Mouse (Mus musculus) limb, embryonic 14.5 days (tissue): ENCODE measurements at regions not wholly inside any gene's neighbourhood (a gene's known extent, or its start where the extent isn't known, plus 50 kb on each side); places are given as distances from the start of the nearest gene placed in this dataset.
"Not testable (repeated sequence)": the region's sequence is repeated elsewhere in the genome, so short reads cannot be mapped to it uniquely, and the experiment has no call there.

Source experiments
- ATAC-seq: fragments of 200-750 bp; cut with Nextera tagmentation; 2 replicates; pipeline ENCODE4 v1.8.0; 2017; ENCODE audit warnings: low read depth, moderate number of reproducible peaks, moderate TSS enrichment; ENCODE audit not compliant: low FRiP score
- DNase-seq: peaks from one replicate; pipeline ENCODE4 v3.0.0-alpha.2; 2015; ENCODE audit warnings: low spot score
- H3K27ac ChIP-seq: fragments of 300-500 bp; sonication (generic); replicated peaks from 2 replicates; pipeline ENCODE4 v1.5.1; 2014; ENCODE audit warnings: low read depth, mild to moderate bottlenecking, low read length, moderate library complexity, mixed read lengths
- H3K27me3 ChIP-seq: fragments of 300-500 bp; sonication (generic); 2 replicates; pipeline ENCODE4 v1.6.1; 2014; ENCODE audit warnings: low read length, mixed read lengths; ENCODE audit not compliant: control insufficient read depth, insufficient read depth
- H3K36me3 ChIP-seq: fragments of 300-500 bp; sonication (generic); 2 replicates; pipeline ENCODE4 v1.6.1; 2014; ENCODE audit warnings: mild to moderate bottlenecking, low read length, moderate library complexity, mixed read lengths; ENCODE audit not compliant: control insufficient read depth, insufficient read depth
- H3K4me1 ChIP-seq: fragments of 300-500 bp; sonication (generic); 2 replicates; pipeline ENCODE4 v1.6.1; 2014; ENCODE audit warnings: antibody characterized with exemption, low read length, mixed read lengths; ENCODE audit not compliant: control insufficient read depth, insufficient read depth
- H3K4me2 ChIP-seq: fragments of 300-500 bp; sonication (generic); replicated peaks from 2 replicates; pipeline ENCODE4 v1.6.1; 2014; ENCODE audit warnings: low read depth, mild to moderate bottlenecking, low read length, moderate library complexity; ENCODE audit not compliant: severe bottlenecking
- H3K4me3 ChIP-seq: fragments of 300-500 bp; sonication (generic); replicated peaks from 2 replicates; pipeline ENCODE4 v1.5.1; 2014; ENCODE audit warnings: low read length
- H3K9ac ChIP-seq: fragments of 300-500 bp; sonication (generic); 2 replicates; pipeline ENCODE4 v1.6.1; 2014; ENCODE audit warnings: mild to moderate bottlenecking, low read depth, low read length, moderate library complexity; ENCODE audit not compliant: severe bottlenecking
- H3K9me3 ChIP-seq: fragments of 300-500 bp; sonication (generic); 2 replicates; pipeline ENCODE4 v1.6.1; 2016; ENCODE audit warnings: low read length; ENCODE audit not compliant: control insufficient read depth
- POLR2A ChIP-seq: fragments of 200-500 bp; IDR thresholded peaks from 2 replicates; pipeline ENCODE4 v1.8.0; 2012; ENCODE audit warnings: inconsistent platforms, mild to moderate bottlenecking, moderate library complexity, borderline replicate concordance; ENCODE audit not compliant: insufficient read depth, insufficient read length; ENCODE audit errors: extremely low read depth
- WGBS: fragments of 180-500 bp; shearing (Covaris S2); extraction: QIAGEN DNeasy Blood & Tissue Kit; methylation state at CpG from one replicate; pipeline ENCODE4 v1.1.7; 2014; 5-methylcytosine and 5-hydroxymethylcytosine counted together

DNA sequence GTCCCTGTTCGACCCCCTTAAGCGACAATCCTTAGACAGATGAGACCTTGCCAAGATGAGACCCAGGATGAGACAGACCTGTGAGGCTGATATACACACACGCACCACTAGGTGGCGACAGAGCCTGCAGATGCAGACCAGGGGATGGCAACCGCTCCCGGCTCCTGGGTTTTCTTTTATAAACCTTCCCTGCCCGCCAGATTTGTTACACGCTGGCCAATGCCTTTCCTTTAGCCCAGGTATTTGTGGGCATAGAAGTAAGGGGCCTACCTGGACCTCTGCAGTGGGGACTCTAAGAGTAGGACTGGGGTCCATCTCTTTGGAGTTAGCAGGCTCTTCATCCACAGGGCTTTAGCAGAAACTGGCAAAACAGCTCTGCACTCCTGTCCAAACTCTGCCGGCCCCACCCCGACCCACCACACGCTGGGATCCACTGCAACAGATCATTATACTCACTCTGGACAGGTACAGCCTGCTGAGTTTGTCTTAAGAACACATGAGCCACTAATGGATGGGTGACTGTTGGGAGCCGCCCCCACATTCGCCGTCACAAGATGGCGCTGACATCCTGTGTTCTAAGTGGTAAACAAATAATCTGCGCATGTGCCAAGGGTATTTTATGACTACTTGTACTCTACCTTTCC is 390.6 kb downstream of the Sox9 start:
- Histone ChIP-seq H3K4me3 (peak overlapping the region; percentile 49), H3K36me3 (no peaks in the 10 kb centered on the region), H3K4me2 (peak overlapping the region; percentile 57), H3K9ac (peak overlapping the region; percentile 54), H3K27ac (peak overlapping the region; percentile 89), H3K27me3 (no peaks in the 10 kb centered on the region), H3K9me3 (no peaks in the 10 kb centered on the region), H3K4me1 (peaks cover 4% of the 10 kb centered on the region; the same call in 1 of the 2 replicates)
- 0 out of 2 replicates have a peak, but pooled peaks have one; percentile 27 for TF ChIP-seq POLR2A
- 25% methylated on average over 15 of the region's 16 CpGs for WGBS
- DNase-seq (peak; percentile 85), ATAC-seq (peak; percentile 77)

DNA sequence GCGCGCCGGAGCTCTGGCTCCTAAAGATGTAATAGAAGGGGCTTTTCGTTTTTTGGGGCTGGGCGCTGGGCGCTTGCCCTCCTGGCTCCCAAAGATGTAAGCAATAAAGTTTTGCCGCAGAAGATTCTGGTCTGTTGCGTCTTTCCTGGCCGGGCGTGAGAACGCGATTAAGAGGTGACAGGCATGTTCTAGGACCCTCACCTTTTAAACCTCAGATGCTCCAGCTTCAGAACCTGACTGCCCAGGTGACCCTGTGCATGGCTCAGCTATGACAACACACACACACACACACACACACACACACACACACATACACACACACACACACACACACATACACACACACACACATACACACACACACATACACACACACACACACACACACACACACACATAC is 391.3 kb downstream of the Sox9 start:
- Histone ChIP-seq H3K4me3 (peak overlapping the region; percentile 25), H3K4me2 (peak overlapping the region; percentile 35; the same call in 1 of the 2 replicates)
- not testable (repeated sequence) for H3K9me3 ChIP-seq, DNase-seq, H3K36me3 ChIP-seq, ATAC-seq, H3K27ac ChIP-seq, H3K9ac ChIP-seq, H3K27me3 ChIP-seq, H3K4me1 ChIP-seq
- 26% methylated on average over 11 of the region's 12 CpGs for WGBS

DNA sequence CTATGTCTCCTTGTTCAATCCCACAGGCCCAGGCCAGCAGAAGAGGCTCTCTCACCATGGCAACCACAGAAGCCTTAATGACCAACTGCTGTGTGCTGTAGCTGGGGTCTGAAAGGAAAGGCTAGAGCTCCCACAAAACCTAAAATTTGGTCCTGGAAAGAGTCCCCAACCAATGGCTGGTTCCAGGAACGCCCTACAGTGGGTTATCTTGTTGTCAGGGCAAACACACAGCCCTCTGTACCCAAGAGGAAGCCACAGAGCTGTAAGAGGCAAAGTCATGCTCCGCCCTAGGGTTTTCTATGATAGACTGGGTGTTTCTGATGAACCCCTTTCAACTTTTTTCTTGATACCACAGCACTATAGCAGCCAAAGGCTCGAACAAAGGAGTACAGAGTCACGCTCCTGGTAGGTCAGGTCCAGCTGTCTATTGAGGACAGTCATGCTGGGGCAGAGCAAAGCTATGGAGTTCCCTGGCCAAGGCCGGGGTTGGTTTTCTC is 392.0 kb downstream of the Sox9 start:
- 0 out of 2 replicates have a peak overlapping the region, but pooled peaks have one; percentile 19 for H3K27ac ChIP-seq

DNA sequence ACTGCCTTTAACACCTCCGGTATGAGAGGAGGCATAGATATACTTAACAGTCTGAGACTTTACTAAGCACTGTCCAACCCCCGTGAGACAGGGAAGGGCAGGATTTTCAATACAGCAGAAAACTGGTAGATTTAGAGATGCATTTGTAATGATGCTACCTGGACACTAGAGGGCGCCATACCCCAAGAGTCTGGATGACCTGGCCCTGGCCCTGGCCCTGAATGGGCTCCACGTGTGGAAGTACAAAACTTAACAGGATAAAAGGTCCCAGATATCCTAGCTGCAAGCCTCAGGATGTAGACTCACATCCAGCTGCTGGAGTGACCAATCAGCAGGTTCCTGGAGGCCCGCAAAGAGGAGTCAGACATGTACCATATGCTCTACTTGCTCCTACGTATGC is 393.3 kb downstream of the Sox9 start:
- Histone ChIP-seq H3K27me3 (no peaks in the 10 kb centered on the region), H3K9ac (no peak overlapping the region), H3K4me3 (no peak overlapping the region), H3K9me3 (no peaks in the 10 kb centered on the region), H3K4me2 (no peak overlapping the region), H3K36me3 (no peaks in the 10 kb centered on the region), H3K4me1 (peaks cover 3% of the 10 kb centered on the region; the same call in 1 of the 2 replicates), H3K27ac (no peak overlapping the region)
- TF ChIP-seq POLR2A = no peak
- WGBS = 31% methylated on average over 6 of the region's 6 CpGs
- DNase-seq = no peak
- no peak for ATAC-seq

More for the DNA sequence above, 392.0 kb downstream of the Sox9 start:
- Histone ChIP-seq H3K9ac (no peak overlapping the region), H3K36me3 (no peaks in the 10 kb centered on the region), H3K9me3 (no peaks in the 10 kb centered on the region), H3K27me3 (no peaks in the 10 kb centered on the region), H3K4me2 (no peak overlapping the region), H3K4me1 (peaks cover 4% of the 10 kb centered on the region; the same call in 1 of the 2 replicates), H3K4me3 (no peak overlapping the region)
- 74% methylated on average over 5 of the region's 5 CpGs for WGBS
- no peak for ATAC-seq
- DNase-seq = no peak
- no peak for TF ChIP-seq POLR2A

DNA sequence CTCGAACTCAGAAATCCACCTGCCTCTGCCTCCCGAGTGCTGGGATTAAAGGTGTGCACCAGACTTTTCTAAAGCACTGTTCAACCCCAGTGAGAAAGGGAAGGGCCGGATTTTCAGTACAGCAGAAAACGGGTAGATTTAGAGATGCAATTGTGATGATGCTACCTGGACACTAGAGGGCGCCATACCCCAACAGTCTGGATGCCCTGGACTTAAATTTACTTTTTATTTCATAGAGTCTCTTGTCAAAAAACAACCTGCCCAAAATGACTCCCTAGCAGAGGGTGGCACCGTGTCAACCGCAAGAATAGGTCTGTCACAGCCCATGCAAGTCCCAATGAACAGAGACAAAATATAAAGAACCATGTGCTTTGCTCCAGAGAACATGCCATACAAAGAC is 394.2 kb downstream of the Sox9 start:
- Histone ChIP-seq H3K4me1 (peaks cover 1% of the 10 kb centered on the region), H3K4me2 (no peak overlapping the region), H3K36me3 (no peaks in the 10 kb centered on the region), H3K9me3 (no peaks in the 10 kb centered on the region), H3K27ac (no peak overlapping the region), H3K27me3 (no peaks in the 10 kb centered on the region), H3K9ac (no peak overlapping the region), H3K4me3 (no peak overlapping the region)
- no peak for TF ChIP-seq POLR2A
- ATAC-seq (no peak), DNase-seq (peak; percentile 70)
- WGBS = 26% methylated on average over 7 of the region's 7 CpGs

DNA sequence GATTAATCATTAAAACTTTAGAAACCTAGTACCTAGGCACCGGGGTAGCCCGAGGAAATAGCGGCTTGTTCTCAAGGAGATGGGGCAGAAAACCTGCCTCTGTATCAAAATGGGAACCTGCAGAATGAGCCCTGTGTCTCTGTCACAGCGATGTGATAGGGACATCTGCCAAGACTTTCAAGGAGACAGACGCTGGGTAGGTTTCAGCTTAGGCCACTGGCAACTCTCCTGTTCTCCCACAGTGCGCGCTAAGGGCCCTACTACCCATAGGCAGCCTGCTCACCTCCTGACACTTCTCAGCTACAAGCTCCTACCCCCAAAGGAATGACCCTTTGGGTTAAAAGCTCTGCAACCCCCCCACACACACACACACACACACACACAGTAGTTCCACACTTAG is 396.4 kb downstream of the Sox9 start:
- H3K4me3 ChIP-seq = no peak overlapping the region
- DNase-seq (no peak), ATAC-seq (no peak)
- no peaks in the 10 kb centered on the region for H3K36me3 ChIP-seq
- H3K4me1 ChIP-seq = peaks cover 8% of the 10 kb centered on the region
- no peak overlapping the region for H3K27ac ChIP-seq
- no peak for TF ChIP-seq POLR2A
- H3K9ac ChIP-seq = no peak overlapping the region
- 83% methylated on average over 7 of the region's 7 CpGs for WGBS
- no peaks in the 10 kb centered on the region for H3K9me3 ChIP-seq
- H3K27me3 ChIP-seq = no peaks in the 10 kb centered on the region
- H3K4me2 ChIP-seq = no peak overlapping the region
